Mouse (Mus musculus): ENCODE measurements around the gene Peli1.

Gene Peli1

DNA sequence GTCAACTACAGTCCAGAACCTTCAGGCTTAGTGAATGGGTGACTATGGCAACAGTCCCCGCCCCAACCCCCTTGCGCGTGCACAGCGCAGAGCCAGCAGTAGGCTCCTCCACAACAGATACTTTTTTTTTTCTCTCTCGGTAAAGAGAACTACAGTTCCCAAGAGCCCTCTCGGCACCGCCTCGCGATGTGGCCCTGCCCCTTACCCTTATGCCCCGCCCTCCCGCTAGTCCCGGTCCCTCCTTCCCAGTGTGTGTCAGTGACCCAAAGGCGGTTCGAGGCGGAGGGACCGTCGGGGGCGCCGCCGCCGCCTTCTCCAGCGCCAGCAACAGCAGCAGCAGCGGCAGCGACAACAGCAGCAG lies at the start of gene Peli1:
TSS of gene Peli1 (plus strand) at position 225 of the 361 bp plus-strand sequence.
- DNase-seq (ENCODE audit: extremely low read depth, low read depth) = peak; percentile 82

DNA sequence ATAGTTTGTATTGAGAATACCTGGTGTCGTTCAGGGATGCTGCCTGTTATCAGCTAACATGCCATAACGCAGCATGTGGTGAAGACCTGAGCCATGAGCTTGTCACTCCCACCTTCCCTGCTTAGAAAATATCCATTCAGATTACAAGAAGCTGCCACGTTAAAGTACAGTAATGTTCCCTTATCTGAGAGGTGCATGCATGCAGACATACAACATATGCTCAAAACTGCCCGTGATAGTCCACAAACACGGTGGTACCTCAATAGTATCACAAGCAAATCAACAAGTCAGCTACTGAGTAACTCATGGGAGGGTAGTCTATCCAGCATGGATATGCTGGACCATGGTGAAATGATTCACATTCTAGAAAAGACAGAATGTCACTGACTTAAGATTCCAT lies 48.5 kb upstream of the Peli1 start:
- DNase-seq (ENCODE audit: extremely low read depth, low read depth) = no peak

DNA sequence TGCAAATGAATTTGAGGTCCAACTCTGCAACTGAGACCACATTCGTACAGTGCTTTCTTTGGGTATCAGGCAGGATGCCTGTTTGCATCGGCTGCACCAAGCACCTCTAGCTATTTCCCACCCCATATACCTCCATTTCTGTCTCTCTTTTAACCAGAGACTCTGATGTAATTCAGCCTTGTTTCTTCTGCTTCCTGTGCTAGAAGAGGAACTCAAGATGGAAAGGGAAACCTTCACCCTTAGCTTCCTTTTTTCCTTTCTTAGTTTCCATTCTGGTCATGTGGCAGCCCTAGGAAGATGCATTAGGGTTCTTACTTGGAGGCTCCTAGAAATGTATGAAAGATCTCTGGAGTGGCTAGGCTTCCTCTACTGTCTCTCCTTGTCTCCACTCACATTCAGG lies 44.9 kb upstream of the Peli1 start:
- no peak for DNase-seq (ENCODE audit: extremely low read depth, low read depth)

DNA sequence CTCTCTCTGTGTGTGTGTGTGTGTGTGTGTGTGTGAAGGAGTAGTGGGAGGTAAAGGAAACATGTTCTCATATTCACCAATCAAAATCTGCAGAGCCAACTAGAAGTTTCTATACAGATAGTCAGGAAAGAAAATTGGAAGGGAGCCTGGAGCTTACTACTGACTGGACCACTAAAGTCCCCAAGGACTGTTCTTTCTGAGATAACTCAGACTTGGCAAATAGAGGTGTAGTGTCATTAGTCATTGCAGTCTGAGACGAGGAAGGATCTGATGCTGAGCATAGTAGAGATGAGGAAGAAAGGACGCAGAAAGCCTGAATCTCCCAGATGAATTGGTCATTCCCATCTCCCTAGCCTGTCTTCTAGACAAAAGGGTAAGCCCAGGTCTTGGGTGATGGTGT lies 43.2 kb upstream of the Peli1 start:
- no peak for DNase-seq (ENCODE audit: extremely low read depth, low read depth)

DNA sequence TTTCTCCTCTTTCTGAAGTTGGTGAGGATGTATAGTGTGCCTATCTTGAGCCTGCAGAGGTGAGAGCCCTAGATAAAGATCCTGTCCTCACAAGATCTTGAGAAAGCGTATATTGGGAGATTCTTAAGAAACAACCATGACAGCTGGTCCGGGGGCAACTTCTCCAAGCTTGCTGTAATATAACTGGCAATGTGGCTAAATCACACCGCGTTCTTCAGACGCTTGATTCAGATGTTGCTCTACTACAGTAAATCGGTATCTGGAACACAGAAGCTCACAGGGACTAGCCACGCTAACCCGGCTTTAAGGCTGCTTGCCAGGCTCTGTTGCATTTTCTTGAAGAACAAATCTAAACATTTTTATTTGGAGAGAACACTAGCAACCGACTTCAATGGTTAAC lies 39.4 kb upstream of the Peli1 start:
- no peak for DNase-seq (ENCODE audit: extremely low read depth, low read depth)

DNA sequence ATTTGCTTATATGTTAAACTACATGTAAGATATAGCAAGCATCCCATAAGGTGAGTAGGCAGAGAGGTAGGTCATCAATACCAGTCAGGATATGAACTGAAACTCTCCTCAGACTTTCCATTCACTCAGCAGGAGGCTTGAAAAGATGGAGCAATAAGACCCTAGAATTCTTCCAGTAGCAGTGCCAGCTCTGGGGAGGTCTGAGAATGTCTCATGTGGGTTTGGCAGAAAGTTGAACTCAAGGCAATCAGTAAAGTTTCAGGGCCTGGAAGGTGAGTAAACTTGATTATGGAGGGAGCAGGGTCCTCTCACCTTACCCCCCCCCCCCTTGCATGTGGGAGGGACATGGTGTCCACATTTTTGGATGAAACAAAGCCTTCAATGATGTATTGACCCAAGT lies 36.5 kb upstream of the Peli1 start:
- DNase-seq (ENCODE audit: extremely low read depth, low read depth) = no peak

DNA sequence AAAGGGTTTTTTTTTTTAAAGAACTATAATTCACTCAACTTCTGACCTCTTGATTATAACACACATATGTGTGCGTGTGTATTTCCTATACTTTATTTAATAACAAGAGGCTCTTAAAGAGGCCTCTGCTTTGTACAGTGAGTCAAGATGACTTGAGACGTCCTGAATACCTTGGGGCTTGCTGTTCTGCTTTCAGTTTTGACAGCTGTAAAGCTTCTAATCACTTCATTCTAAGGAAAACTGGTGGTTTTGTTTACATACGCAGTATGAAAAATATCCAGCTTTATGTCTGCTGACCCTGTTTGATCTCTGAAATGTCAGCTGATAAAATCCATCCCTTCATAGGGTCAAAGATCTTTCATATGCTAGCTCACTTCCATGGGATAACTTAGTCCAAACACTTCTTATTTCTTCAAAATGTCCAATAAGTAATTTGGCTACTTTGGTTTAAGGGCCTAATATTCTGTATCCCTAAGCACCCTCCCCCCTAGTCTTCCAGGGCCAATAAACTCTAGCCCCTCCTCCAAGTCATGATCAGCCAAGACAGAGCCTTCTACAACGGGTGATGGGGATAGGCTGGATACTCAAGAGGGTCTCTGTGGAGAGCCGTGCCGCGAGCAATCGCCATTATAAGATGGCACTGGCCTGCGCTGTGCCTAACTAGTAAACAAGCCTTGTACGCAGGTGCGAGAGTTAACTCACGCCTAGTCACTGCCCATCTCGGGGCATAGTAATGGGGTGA lies 34.8 kb upstream of the Peli1 start:
- no peak for DNase-seq (ENCODE audit: extremely low read depth, low read depth)

DNA sequence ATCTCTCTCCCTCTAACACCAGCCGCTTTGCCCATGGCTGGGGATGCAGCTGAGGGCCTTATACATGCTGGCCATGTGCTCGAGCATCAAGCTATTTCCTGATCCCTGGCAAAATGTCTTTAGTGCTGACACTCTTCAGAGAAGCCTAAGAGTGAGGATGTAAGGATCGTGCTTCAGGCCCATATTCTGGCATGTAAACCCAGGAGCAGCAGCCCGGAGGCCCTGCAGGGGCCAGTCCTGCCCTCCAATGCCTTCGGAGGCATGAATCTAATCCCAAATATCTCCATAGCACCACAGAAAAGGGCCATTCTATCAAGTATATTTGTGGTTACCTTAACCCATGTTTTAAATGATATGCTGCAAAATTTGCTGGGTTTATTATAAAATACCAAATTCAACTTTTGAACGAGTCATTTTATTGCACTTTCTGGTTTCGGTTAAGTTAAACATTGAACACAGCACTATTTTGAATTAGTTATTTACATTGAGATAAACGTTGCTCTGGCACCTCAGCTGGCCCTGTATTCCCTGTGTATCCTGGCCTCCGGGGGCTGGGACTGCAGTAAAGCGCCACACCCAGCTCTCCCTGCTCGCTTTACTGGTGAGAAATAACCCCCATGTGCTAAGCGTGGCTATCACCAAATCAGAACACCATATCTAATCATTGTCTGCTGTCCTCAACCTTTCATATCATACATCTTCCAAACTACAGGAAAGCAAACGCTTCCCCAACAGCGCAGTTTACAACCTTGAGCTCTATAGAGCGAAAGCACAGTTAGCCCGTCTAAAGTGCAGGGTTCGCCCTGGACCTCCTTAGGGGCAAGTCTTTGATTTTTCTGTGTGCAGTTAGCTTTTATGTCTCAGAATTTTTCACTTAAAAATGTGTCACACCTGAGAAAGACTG lies 33.3 kb upstream of the Peli1 start:
- DNase-seq (ENCODE audit: extremely low read depth, low read depth) = no peak

DNA sequence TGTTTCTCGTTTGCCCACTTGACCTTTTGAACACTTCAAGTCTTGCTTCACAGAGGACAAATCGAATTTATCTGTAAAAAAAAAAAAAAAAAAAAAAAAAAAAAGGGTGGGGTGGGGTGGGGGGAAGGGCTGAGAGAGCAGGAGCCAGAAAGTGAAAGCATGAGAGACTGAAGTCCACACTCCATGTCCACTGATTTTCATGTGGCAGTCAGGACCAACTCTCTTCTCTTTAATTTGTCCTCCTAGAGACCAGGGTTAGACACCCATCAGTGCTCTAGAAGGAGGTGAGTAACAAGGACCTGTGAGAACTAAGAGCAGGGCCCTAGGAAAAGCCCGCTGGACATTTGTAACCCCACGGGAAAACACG lies 32.7 kb upstream of the Peli1 start:
- DNase-seq (ENCODE audit: extremely low read depth, low read depth) = no peak

DNA sequence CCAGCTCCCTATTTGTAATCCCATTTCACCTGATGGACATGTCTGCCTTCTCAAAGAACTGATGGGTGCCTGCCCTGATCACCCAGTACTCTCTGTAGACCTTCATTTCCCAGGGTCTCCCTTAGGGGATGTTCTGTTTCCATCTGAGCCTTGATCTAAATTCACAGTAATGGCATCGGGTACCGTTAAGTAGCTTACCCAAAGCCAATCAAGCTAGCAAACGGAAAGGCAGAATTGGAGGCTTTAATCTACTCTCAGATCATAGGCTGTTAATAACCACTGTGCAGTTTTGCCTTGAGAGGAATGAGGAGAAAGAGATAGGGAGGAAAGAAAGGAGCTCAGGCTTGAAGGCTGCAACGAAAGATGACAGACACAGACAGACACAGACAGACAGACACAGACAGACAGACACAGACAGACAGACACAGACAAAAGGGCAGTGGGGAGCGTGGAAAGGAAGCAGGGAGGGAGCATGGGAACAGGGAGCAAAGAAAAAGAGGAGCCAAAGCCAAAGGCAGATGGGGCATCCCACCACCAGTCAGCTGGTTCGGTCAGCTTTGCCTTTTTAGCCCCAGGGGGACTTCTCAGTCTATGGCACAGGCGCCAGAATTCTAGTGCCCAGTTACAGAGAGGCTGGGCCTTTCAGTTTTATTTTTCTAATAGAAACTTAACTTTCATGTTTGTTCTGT lies 30.6 kb upstream of the Peli1 start:
- DNase-seq (ENCODE audit: extremely low read depth, low read depth) = no peak

DNA sequence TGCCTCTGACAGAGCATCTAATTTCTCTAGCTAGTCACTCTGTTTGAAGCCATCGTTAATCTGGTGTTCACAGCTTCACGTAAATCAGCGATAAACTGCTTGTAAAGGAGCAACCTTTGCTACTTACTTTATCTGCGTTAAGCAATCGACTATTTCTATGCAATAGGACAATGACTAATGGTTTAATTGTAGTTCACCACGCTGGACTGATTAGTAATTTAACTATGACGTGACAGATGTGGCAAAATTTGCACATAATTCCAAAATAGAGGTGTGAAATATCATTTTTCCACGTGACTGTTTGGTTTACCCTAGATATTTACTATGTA lies 30.1 kb upstream of the Peli1 start:
- DNase-seq (ENCODE audit: extremely low read depth, low read depth) = no peak

DNA sequence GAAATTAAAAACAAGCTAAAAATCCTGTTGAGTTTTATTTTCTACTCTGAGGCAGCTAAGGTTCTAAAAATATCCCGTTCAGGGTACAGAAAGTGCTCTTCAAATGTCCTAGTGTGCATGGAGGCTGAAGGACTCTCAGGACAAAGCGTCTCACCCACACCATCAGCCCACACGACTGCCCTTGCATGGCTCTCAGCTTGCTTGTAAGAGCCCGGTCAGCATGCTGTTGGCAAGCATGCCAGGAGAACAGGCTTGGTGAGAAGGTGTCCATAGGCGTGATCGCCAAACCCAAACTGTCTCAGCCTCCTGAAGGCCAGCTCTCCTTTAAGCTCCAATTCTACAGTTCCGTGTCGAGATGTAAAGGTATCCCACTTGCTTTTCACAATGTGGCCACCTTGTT lies 29.7 kb upstream of the Peli1 start:
- no peak for DNase-seq (ENCODE audit: extremely low read depth, low read depth)

DNA sequence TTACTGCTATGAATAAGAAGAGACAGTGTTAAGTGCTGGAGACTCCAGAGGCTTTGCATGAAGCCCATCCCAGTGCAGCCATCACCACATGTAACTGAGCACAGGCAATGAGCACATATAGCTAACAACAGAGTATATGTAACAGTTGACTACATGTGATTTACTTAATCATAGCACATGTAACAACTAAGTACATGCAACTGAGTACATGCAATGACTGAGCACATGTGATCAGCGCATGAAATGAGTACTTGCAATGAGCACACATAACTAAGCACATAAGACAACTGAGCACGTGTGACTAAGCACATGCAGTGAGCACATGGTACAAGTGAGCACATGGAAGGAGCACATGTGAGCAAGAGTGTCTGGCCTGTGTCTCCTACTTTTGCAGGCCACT lies 29.0 kb upstream of the Peli1 start:
- no peak for DNase-seq (ENCODE audit: extremely low read depth, low read depth)

DNA sequence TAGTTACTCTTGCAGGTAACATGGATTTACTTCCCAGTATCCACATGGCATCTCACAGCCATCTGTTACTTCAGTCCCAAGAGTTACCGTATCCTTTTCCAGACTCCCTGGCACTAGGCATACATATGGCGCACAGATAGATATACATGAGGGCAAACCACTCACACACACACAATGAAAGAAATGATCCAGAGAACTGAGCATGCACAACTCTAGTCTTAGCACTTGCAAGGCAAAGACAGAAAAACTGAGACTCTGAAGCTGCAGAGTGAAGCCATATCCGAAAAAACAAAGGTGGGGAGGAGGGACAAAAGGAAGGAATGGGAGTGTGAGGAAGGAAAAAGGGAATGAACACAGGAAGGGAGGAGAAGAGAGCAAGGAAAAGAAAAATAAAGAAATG lies 27.8 kb upstream of the Peli1 start:
- no peak for DNase-seq (ENCODE audit: extremely low read depth, low read depth)

DNA sequence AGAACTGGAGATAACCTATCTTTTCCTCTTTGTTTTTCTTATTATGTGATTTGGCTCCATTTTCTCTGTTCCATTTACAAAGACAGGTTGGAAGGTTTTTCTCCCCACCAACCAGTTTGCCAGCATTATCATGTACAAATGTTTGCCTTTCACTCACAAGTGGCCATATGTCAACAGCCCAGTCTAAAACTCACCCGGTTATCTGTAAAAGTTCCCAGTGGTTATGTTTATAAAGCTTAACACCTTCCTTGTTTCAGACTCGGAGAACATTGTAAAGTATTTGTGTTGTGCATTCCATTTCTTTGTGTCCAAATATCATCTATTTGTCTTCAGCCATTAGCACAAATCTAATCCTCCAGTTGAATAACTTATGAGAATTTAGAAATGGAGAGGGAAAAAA lies 11.7 kb upstream of the Peli1 start:
- no peak for DNase-seq (ENCODE audit: extremely low read depth, low read depth)

DNA sequence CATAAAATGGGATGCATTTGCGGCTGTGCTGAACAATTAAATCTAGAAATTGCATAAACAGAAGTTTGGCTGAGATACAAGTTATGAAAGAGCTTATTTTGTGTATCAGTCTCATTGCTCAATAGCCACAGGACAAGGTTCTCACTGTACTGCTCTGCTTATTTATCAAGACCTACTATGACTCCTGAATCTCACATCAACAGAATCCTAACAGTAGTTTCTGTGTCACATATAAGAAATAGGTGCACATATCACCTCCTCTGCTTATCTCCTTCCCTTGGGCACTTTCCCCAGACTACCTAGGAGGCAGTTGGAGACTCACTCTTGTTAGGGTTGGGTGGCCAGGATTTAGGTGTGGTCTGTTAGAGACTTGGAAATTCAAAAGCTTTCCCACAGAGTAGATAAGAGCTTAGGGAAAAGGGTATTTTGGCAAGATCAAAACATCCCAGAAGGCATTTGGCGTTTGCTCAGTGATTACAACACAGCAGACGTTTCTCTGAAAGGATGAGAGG lies 11.2 kb upstream of the Peli1 start:
- DNase-seq (ENCODE audit: extremely low read depth, low read depth) = no peak

DNA sequence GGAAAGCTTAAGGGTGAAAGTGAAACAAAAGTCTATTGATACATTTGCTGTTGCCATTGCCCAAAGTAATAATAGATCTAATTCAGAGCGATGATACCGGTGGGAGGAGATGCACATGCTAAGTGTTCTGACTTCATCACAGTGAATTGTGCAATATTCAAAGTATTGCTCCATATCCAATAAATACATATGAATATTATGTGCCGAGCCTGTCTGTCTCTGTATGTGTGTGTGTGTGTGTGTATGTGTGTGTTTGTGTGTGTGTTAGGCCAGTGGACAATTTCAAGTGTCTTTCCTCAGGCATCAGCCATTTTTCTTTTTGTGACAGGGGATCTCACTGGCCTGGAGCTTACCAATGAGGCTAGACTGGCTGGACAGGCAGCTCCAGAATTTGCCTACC lies 9.9 kb upstream of the Peli1 start:
- DNase-seq (ENCODE audit: extremely low read depth, low read depth) = no peak

DNA sequence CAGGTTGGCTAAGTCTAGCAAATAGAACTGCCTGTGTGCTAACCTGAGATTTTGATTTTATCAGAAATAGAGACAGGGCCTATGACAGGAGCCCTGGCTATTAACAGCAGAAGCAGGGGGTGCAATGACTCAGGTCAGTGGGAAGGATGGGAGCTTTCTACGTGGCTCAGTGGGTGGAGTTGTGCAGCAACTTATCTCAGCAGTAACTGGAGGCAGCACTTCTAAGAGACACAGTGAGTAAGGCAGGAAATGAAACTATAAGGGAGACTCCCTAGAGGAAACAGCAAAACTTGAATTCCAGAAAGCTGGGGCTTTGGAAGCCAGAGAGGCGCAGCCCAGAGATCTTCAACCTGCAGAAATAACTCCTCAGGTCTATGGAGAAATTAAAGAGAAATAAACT lies 8.4 kb upstream of the Peli1 start:
- peak; percentile 26 for DNase-seq (ENCODE audit: extremely low read depth, low read depth)

DNA sequence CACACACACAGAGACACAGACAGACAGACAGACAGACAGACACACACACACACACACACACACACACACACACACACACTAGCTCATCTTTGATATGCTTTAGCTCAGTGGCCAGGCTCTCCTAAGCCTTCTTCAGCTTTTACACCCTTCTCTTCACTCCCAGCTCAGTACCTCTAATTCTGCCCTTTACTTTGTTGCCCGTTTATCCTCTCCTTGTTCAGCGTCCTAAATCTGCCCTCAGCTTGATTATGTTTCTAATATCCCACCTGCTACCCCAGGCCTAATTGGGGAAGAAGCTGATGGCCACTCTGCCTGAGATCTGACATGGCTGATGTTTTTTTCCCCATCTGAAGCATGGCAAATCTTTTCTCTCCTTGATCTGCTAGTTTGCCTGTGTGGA lies 2.7 kb upstream of the Peli1 start:
- no peak for DNase-seq (ENCODE audit: extremely low read depth, low read depth)

DNA sequence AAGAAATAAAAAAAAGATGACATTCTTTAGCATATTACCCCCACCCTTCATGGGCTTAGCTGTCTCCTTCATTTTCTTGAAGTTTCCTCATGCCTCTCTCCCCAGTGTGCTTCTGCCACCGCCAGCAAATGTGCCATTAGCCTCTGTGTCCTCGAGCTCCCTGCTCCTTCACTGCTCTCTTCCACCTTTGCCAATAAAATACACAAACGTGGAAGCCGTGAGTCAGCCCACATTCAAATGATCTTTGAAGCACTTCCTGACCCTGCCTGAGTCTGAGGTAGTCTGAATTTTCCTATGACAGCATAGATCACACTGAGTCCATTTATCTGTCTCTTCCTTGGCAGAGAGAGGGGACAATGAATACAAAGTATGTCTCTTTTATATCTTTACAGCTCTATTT lies 1.5 kb upstream of the Peli1 start:
- DNase-seq (ENCODE audit: extremely low read depth, low read depth) = no peak

DNA sequence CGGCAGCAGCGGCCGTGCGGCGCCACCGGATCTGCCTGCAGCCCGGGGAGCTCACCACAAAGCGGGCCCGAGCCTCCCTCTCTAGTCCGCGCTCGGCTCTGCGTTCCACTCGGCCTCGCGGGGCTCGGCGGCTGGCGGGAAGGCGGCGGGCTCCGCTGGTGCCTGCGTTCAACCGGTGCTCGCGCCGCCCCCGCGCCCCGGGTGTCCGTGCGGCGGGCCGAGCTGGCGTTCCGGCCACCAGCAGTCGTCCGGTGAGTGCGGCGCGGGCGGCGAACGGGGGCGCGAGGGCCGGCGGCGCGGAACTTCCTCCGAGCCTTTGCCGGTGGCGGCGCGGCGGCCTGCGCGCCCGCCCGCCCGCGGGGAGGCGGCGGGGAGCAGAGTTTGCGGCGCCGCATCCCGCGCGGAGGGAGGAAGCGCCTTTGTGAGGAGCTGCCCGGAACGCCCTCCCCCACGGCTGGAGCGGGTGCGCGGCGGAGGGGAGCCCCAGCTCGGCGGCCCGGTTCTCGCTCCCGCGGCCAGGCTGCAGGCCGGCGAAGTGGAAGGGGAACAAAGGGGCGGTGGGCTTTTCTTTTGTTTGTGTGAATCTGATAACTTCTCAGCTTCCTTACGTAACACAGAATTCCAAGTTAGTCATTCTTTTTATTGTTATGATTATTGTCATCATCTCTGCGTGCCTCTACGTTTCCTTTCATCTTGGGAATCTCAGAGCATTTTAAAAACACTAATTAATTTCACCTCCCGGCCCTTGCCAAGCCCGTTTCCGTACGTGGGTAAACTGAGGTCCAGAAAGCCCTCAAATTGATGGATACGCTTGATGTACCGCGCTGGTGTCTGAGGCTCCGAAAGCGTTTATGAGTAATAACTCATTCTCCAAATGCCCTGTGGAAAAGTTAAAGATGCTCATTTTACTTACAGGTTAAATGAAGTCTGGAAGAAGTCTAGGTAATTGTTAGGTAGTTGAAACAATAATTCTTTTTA lies 626 bp downstream of the Peli1 start:
- DNase-seq (ENCODE audit: extremely low read depth, low read depth) = no peak

All from MEL-GATA-1-ER (cell line).